ENCODE assay signal across 8 mouse cellular contexts in the genomic region with DNA sequence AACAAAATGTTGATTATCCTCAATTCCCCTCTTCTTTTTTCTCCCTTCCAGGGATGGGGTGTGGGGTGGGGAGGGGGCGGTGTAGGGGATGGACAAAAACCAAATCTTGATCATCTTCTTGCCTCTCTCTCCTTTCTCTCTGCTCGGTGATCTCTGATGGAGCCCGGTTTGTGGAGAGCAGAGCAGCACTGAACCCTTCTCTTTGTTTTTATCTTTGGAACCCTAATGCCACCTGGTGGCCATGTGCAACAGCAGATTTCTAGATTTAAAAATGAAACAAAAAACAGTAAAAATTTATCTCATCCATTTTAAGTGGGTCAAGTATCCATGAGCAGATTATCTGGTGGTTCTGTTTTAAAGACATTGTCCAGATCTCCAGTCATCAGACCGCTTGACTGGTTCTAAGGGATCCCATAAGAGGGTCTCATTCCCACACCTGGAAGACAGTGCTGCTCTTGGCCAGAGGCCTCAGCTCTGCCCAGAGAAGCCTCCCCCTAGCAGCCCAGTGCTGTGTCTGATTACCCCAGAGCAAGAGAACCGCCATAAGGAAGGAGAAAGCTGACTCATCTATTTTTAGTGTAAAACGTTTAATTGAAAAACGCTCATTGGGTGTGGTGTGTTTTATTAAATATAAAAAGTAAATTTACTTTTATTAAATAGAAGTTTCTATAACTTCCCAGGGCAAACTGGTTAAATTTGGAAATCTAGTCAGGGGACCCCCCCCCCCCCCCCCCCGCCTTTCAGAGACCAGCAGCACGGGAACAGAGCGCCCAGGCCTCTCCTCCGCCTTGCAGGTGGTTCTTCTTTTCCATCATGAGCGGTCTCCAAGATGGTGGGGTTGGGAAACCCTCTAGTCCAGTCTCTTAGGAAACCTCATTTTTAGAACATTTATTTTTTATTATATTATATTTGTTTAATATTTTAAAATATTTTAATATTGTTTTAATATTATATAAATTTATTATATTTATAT. TPM values are rescaled to one million over a fixed set of nuclear protein-coding genes. Genes with fewer than 3 reads are reported as not detected.
DNase-seq lines count a peak whose midpoint lies in the region; ATAC-seq lines count a peak whose summit lies in the region.

No protein-coding gene starts in this region.

- no peaks in the 10 kb centered on the region for H3K4me1 ChIP-seq in embryonic facial prominence, embryonic 15.5 days
- H3K4me1 ChIP-seq in limb, embryonic 12.5 days (replicated peaks): no peaks in the 10 kb centered on the region

- H3K36me3 ChIP-seq in embryonic facial prominence, embryonic 15.5 days: no peaks in the 10 kb centered on the region
- no peaks in the 10 kb centered on the region for H3K36me3 ChIP-seq in limb, embryonic 12.5 days

- peak; percentile 63; the same call in 1 of the 2 replicates for ATAC-seq in embryonic facial prominence, embryonic 15.5 days (ENCODE audit: insufficient number of reproducible peaks, low FRiP score, low TSS enrichment, low read depth)
- ATAC-seq in limb, embryonic 12.5 days (ENCODE audit: insufficient number of reproducible peaks, insufficient read depth, low FRiP score, low TSS enrichment, low read depth): no peak; the same call in 1 of the 2 replicates
- 0 out of 2 replicates have a peak, but pooled peaks have one; percentile 31 for ATAC-seq in monocyte, adult 5-6 weeks (replicated peaks; ENCODE audit: insufficient number of reproducible peaks, low FRiP score, low TSS enrichment, poor library complexity, severe bottlenecking)

- no peak overlapping the region for H3K4me2 ChIP-seq in embryonic facial prominence, embryonic 15.5 days (replicated peaks)
- H3K4me2 ChIP-seq in limb, embryonic 12.5 days: no peak overlapping the region

- H3K27ac ChIP-seq in embryonic facial prominence, embryonic 15.5 days (replicated peaks): no peak overlapping the region
- no peak overlapping the region for H3K27ac ChIP-seq in limb, embryonic 12.5 days

- no peaks in the 10 kb centered on the region for H3K9me3 ChIP-seq in embryonic facial prominence, embryonic 15.5 days (replicated peaks)
- no peaks in the 10 kb centered on the region for H3K9me3 ChIP-seq in limb, embryonic 12.5 days

- no peaks in the 10 kb centered on the region for H3K27me3 ChIP-seq in embryonic facial prominence, embryonic 15.5 days
- H3K27me3 ChIP-seq in limb, embryonic 12.5 days: no peaks in the 10 kb centered on the region; the same call in 1 of the 2 replicates

- 41% methylated on average over 12 of the region's 12 CpGs for WGBS in embryonic facial prominence, embryonic 15.5 days
- 41% methylated on average over 12 of the region's 12 CpGs for WGBS in limb, embryonic 12.5 days

- peak; percentile 32 to 50 for DNase-seq in left cerebral cortex, adult 18-20 months (ENCODE audit: low spot score in 2 of 2)
- no peak for DNase-seq in left cerebral cortex, adult 8-10 months (ENCODE audit: low spot score in 2 of 2)
- peak; percentile 87 for DNase-seq in brain, adult 2 months (ENCODE audit: low read depth, low spot score)
- DNase-seq in hindlimb bud, embryonic 11.5 days (ENCODE audit: extremely low spot score, low read depth, low spot score): peak; percentile 44
- DNase-seq in thymus, postnatal 25 days: peak; percentile 45

- no peak overlapping the region for H3K4me3 ChIP-seq in embryonic facial prominence, embryonic 15.5 days (replicated peaks)
- no peak overlapping the region for H3K4me3 ChIP-seq in limb, embryonic 12.5 days (replicated peaks)

- no peak overlapping the region for H3K9ac ChIP-seq in embryonic facial prominence, embryonic 15.5 days
- 0 out of 2 replicates have a peak overlapping the region, but pooled peaks have one; percentile 23 for H3K9ac ChIP-seq in limb, embryonic 12.5 days (replicated peaks)

RNA-seq across cellular contexts. Expression of a gene that starts 5.3 kb away (rescaled TPM):
- 10 to 100 TPM; 35.7 to 36.0 TPM for total RNA-seq in left cerebral cortex, adult 18-20 months (2021)
- total RNA-seq in left cerebral cortex, adult 8-10 months (2022): 10 to 100 TPM; 38.2 to 46.6 (median 42.1) TPM
- 37.7 and 38.2 TPM in 2 replicates for polyA plus RNA-seq in embryonic facial prominence, embryonic 15.5 days (2015; fragmentation: Nextera tagmentation; extraction: Ambion mirVana)
- polyA plus RNA-seq in limb, embryonic 12.5 days (2016; fragmentation: Nextera tagmentation; extraction: Ambion mirVana): 48.0 and 50.2 TPM in 2 replicates
- 5.2 to 9.4 TPM (median 7.4 TPM) in 3 replicates for total RNA-seq in monocyte, adult 5-6 weeks (2017)

RNA-seq across cellular contexts. Expression of a gene that starts 36.7 kb away (rescaled TPM):
- 10 to 100 TPM; 10.9 to 11.1 TPM for total RNA-seq in left cerebral cortex, adult 18-20 months (2021)
- 10 to 100 TPM in 2 of 4 experiments, 1 to 10 TPM in 2; 9.7 to 12.2 (median 10.7) TPM for total RNA-seq in left cerebral cortex, adult 8-10 months (2022)
- 3.6 and 4.9 TPM in 2 replicates for polyA plus RNA-seq in embryonic facial prominence, embryonic 15.5 days (2015; fragmentation: Nextera tagmentation; extraction: Ambion mirVana)
- polyA plus RNA-seq in limb, embryonic 12.5 days (2016; fragmentation: Nextera tagmentation; extraction: Ambion mirVana): 3.7 and 3.8 TPM in 2 replicates
- total RNA-seq in monocyte, adult 5-6 weeks (2017): 0.58 to 1.4 TPM in 2 of 3 replicates, not detected in the other

RNA-seq across cellular contexts. Expression of a gene that starts 51.5 kb away (rescaled TPM):
- 100 to 1,000 TPM; 192 to 197 TPM for total RNA-seq in left cerebral cortex, adult 18-20 months (2021)
- total RNA-seq in left cerebral cortex, adult 8-10 months (2022): 100 to 1,000 TPM; 166 to 174 (median 173) TPM
- 10.1 and 11.3 TPM in 2 replicates for polyA plus RNA-seq in embryonic facial prominence, embryonic 15.5 days (2015; fragmentation: Nextera tagmentation; extraction: Ambion mirVana)
- 16.6 and 18.6 TPM in 2 replicates for polyA plus RNA-seq in limb, embryonic 12.5 days (2016; fragmentation: Nextera tagmentation; extraction: Ambion mirVana)
- 3.2 to 18.5 TPM (median 4.4 TPM) in 3 replicates for total RNA-seq in monocyte, adult 5-6 weeks (2017)

Comparison
In these comparisons a context has a peak if more than half of its experiments do, and no peak if none do; other contexts are left out.
1. DNase-seq: peak in left cerebral cortex, adult 18-20 months (2 of 2), brain, adult 2 months (single experiment), hindlimb bud, embryonic 11.5 days (single experiment) and thymus, postnatal 25 days (single experiment); none in left cerebral cortex, adult 8-10 months (0 of 2).